Mouse (Mus musculus) hindbrain, embryonic 16.5 days (tissue): ENCODE data around the gene Phf23. TPM values are rescaled to one million over a fixed set of nuclear protein-coding genes. Genes with fewer than 3 reads are reported as not detected.
"Not testable (repeated sequence)": the region's sequence is repeated elsewhere in the genome, so short reads cannot be mapped to it uniquely, and the experiment has no call there.

Source experiments
- ATAC-seq: fragments of 200-750 bp; cut with Nextera tagmentation; 2 replicates; pipeline ENCODE4 v1.8.0; 2017; ENCODE audit warnings: moderate TSS enrichment, moderate library complexity
- H3K27ac ChIP-seq: fragments of 300-500 bp; sonication (generic); 2 replicates; pipeline ENCODE4 v1.5.1; 2014; ENCODE audit warnings: low read depth, mild to moderate bottlenecking, control low read depth, low read length, moderate library complexity
- H3K27me3 ChIP-seq: fragments of 300-500 bp; sonication (generic); replicated peaks from 2 replicates; pipeline ENCODE4 v1.6.1; 2014; ENCODE audit warnings: low read length; ENCODE audit not compliant: control insufficient read depth, insufficient read depth
- H3K36me3 ChIP-seq: fragments of 300-500 bp; sonication (generic); 2 replicates; pipeline ENCODE4 v1.6.1; 2014; ENCODE audit warnings: mild to moderate bottlenecking, low read length, moderate library complexity, mixed read lengths; ENCODE audit not compliant: control insufficient read depth, insufficient read depth
- H3K4me1 ChIP-seq: fragments of 300-500 bp; sonication (generic); 2 replicates; pipeline ENCODE4 v1.6.1; 2014; ENCODE audit warnings: low read depth, low read length; ENCODE audit not compliant: control insufficient read depth, insufficient read depth
- H3K4me2 ChIP-seq: fragments of 300-500 bp; sonication (generic); 2 replicates; pipeline ENCODE4 v1.6.1; 2014; ENCODE audit warnings: mild to moderate bottlenecking, low read length, control low read depth, moderate library complexity
- H3K4me3 ChIP-seq: fragments of 300-500 bp; sonication (generic); 2 replicates; pipeline ENCODE4 v1.5.1; 2014; ENCODE audit warnings: mild to moderate bottlenecking, low read length, control low read depth, moderate library complexity
- H3K9ac ChIP-seq: fragments of 300-500 bp; sonication (generic); 2 replicates; pipeline ENCODE4 v1.6.1; 2014; ENCODE audit warnings: low read depth, mild to moderate bottlenecking, control low read depth, low read length, moderate library complexity
- H3K9me3 ChIP-seq: fragments of 300-500 bp; sonication (generic); 2 replicates; pipeline ENCODE4 v1.6.1; 2014; ENCODE audit warnings: mild to moderate bottlenecking, low read length, moderate library complexity; ENCODE audit not compliant: control insufficient read depth
- WGBS: fragments of 180-500 bp; shearing (Covaris S2); extraction: QIAGEN DNeasy Blood & Tissue Kit; methylation state at CpG from one replicate; pipeline ENCODE4 v1.1.7; 2014; 5-methylcytosine and 5-hydroxymethylcytosine counted together
- polyA plus RNA-seq: library from polyadenylated mRNA; unstranded; fragments of >200 nt; fragmentation: Nextera tagmentation; extraction: Ambion mirVana; gene quantifications from 2 replicates; pipeline ENCODE4 v1.2.1, GENCODE M21; 2015

Gene Phf23
- polyA plus RNA-seq, 1 experiment from 2014 or later, result 54.2 TPM

DNA sequence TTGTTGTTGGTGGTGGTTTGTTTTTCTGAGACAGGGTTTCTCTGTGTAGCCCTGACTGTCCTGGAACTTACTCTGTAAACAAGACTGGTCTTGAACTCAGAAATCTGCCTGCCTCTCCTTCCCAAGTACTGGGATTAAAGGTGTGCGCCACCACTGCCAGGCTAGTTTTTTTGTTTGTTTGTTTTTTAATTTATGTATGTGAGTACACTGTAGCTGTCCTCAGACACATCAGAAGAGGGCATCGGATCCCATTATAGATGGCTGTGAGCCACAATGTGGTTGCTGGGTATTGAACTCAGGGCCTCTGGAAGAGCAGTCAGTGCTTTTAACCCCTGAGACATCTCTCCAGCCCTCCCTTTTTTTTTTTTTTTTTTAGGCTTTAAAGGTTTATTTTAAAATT, 20.6 kb downstream of the Phf23 start:
- not testable (repeated sequence) for H3K9ac ChIP-seq, H3K27ac ChIP-seq, ATAC-seq, H3K4me2 ChIP-seq, H3K4me3 ChIP-seq, H3K9me3 ChIP-seq, H3K27me3 ChIP-seq
- peaks cover 35% of the 10 kb centered on the region for H3K4me1 ChIP-seq
- H3K36me3 ChIP-seq, result peaks cover 17% of the 10 kb centered on the region
- WGBS, result 77% methylated on average over 2 of the region's 2 CpGs

DNA sequence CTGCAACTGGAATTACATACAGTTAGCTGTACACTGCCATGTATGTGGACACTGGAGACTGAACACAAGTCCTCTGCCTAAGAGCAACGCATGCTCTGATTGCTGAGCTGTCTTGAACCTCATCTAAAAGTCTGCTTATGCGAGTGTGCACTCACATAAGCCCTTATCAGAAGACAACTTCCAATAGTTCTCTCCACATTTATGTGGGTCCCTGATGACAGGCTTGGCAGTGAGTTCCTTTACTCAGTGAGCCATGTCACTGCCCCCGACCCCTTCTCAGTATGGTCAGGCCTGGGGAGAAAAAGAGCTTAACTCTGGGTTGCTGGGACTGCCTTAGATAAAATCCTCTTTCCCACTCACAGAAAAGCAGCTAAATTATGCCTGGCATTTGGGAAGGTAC, 21.1 kb downstream of the Phf23 start, which contains the start of gene Dlg4:
TSS of gene Dlg4 (plus strand) at position 274 of the 400 bp plus-strand sequence.
- H3K4me2 ChIP-seq, result peak within 1 kb of the TSS; percentile 88
- 79% methylated on average over 3 of the region's 3 CpGs for WGBS
- H3K27me3 ChIP-seq, result no peaks in the 10 kb centered on the region
- peaks cover 35% of the 10 kb centered on the region for H3K4me1 ChIP-seq
- ATAC-seq, result no peak
- H3K4me3 ChIP-seq, result peak within 1 kb of the TSS; percentile 77
- H3K9me3 ChIP-seq, result no peaks in the 10 kb centered on the region
- peaks cover 15% of the 10 kb centered on the region for H3K36me3 ChIP-seq
- peak within 1 kb of the TSS; percentile 92 for H3K9ac ChIP-seq
- H3K27ac ChIP-seq, result peak within 1 kb of the TSS; percentile 96

DNA sequence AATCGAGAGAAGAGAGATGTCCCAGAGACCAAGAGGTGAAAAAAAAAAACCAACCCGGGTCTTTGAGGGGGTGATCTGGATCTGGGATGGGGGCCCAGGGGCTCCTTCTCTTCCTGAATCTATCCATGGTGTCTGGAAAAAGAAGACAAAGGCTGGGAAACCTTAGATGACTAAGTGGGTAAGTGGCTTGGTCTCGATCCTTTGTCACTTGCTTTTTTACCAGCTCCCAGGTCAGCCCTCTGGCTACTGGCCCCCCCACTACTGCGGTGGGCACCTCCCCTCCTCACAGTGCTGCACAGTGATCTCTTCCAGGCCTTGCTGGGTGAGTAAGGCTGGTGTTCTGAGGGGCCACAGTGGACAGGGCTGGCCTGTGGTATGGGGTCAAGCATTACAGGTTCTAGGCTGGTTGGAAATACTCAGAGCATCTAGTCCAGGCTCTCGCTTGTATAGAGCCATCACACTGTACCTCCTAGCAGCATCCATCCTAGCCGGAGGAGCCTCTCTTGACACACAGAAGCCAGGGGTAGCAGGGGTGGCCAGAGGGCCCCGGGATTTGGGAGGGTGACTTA, 21.7 kb downstream of the Phf23 start:
- ATAC-seq, result no peak
- 43% methylated on average over 7 of the region's 7 CpGs for WGBS
- peak overlapping the region; percentile 92 for H3K9ac ChIP-seq
- no peaks in the 10 kb centered on the region for H3K9me3 ChIP-seq
- peaks cover 39% of the 10 kb centered on the region for H3K4me1 ChIP-seq
- H3K36me3 ChIP-seq, result peaks cover 10% of the 10 kb centered on the region
- H3K27me3 ChIP-seq, result no peaks in the 10 kb centered on the region
- H3K4me2 ChIP-seq, result peak overlapping the region; percentile 88
- H3K27ac ChIP-seq, result peak overlapping the region; percentile 96
- H3K4me3 ChIP-seq, result peak overlapping the region; percentile 77; the same call in 1 of the 2 replicates

DNA sequence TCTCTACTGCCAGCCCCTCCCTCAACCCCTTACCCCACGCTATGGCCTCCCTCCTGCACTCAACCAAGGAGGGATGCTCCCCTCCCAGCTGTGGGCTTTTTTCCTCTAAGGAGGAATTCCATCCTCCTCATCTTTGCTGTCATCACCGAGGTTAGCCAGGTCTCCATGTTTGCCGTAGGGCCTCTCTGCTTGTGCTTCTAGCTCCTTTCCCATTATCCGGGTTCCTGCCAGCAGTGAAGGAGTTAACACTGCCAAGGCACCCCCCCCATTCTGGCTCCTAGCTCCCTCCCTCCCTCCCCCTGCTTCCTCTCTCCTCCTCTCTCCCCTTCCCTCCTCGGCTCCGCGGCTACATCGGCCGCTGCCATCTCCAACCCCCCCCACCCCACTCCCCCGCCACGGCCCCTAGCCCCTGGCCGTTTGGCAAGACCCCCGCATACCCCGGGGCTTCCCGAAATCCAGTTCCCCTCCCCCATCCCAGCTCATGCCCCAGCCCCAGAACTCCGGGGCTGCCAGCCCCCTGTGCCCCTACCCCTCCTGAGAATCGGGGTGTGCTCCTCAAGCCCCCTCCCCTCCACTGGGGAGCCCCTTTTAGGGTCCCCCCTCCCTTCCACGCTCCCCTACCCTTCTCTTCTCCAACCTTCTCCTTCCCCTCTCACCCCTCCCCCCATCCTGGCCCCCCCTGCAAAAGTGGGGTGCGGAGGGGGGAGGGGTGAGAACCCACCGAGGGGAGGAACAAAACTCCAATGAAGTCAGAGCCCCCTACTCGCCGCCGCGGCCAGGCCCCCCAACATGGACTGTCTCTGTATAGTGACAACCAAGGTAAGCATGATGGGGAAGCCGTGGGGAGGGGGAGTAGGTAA, 22.8 kb downstream of the Phf23 start:
- H3K4me2 ChIP-seq, result peak overlapping the region; percentile 88
- H3K27me3 ChIP-seq, result no peaks in the 10 kb centered on the region
- ATAC-seq, result no peak
- peak overlapping the region; percentile 77 for H3K4me3 ChIP-seq
- H3K9me3 ChIP-seq, result no peaks in the 10 kb centered on the region
- H3K36me3 ChIP-seq, result no peaks in the 10 kb centered on the region
- peak overlapping the region; percentile 92 for H3K9ac ChIP-seq
- WGBS, result 1% methylated on average over 25 of the region's 25 CpGs
- peaks cover 50% of the 10 kb centered on the region for H3K4me1 ChIP-seq
- H3K27ac ChIP-seq, result peak overlapping the region; percentile 96

DNA sequence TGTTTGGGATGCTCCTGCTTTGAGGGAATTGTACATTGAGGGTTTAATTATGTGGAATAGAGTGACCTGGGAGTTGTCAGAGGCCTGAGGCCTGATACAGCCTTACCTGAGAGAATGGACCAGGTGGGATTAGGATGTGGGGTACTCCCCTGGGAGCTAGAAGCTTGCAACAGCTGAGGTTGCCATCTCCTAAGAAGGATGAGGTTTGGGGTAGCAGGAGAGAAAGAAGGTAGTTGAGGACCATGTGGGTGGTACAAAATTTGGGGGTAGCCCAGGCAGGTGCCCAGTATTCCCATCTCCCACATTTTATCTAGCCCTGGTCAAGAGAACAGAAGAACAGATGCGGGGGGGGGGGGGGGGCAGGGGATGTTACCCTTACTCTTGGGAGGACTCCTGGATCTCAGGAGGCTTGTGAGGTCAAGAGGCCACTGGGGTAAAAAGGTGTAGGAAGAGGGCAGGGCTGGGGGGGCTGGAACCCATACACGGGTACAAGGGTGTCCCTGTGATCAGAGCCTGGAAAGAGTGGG, 24.0 kb downstream of the Phf23 start:
- Histone ChIP-seq H3K27me3 (no peaks in the 10 kb centered on the region), H3K36me3 (no peaks in the 10 kb centered on the region), H3K9ac (peak overlapping the region; percentile 92), H3K27ac (peak overlapping the region; percentile 96), H3K4me1 (peaks cover 55% of the 10 kb centered on the region), H3K4me3 (peak overlapping the region; percentile 77), H3K4me2 (peak overlapping the region; percentile 88), H3K9me3 (no peaks in the 10 kb centered on the region)
- ATAC-seq, result no peak
- 25% methylated on average over 2 of the region's 2 CpGs for WGBS

DNA sequence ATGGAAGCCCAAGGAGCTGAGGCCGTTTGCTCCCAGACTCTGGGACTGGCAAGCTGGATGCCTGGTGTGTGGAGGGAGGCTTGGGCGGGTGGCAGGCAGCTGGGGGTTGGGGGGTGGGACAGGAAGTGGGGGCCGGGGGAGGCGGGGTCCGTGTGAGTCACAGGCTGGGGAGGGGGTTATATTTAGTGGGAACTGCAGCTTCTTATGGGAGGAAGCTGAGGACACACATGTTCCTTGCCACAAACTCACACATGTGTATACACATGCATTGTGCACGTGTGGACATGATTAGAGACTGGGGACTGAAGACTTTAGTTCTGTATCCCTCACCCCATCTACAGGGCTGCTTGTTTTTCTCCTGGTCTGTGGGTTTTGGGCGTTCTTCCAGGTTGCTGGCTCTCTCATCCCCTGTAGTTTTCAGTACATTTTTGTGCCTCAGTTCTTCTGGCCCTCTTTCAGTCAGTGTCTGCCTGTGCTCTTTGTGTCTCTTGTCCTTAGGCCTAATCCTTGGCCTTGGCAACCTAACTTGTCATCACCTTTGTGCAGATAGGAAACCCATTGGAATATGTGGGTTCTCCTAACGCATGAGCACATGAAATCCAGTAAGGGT, 24.6 kb downstream of the Phf23 start:
- H3K9me3 ChIP-seq, result no peaks in the 10 kb centered on the region
- no peaks in the 10 kb centered on the region for H3K36me3 ChIP-seq
- no peak for ATAC-seq
- peak overlapping the region; percentile 96 for H3K27ac ChIP-seq
- H3K4me2 ChIP-seq, result peak overlapping the region; percentile 88
- peak overlapping the region; percentile 92 for H3K9ac ChIP-seq
- peak overlapping the region; percentile 77 for H3K4me3 ChIP-seq
- H3K4me1 ChIP-seq, result peaks cover 57% of the 10 kb centered on the region
- WGBS, result 16% methylated on average over 7 of the region's 8 CpGs
- no peaks in the 10 kb centered on the region for H3K27me3 ChIP-seq

DNA sequence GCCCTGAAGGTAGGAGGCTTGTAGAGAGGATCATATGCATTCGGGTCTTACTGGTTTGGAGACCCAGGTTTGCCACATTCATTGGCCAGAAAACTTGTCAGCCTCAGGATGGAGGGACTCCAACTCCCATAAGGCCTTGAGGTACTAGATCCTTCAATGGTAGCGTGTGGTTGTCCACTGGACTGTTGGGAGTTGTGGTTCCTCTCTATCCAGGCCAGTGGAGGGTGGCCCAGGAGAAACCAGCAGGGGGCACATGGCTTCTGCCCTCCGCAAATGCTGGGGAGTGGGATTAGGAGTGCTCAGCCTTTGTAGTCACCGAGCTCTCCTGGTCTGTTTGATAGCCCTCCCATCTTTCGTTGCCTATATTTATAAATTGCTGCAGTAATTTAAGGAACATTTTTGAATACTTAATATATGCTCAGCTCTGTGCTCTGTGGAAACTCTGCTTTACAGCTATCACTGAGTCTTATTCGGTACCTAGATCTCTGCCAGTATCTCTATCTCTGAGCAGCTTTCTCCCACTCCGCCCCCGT, 25.2 kb downstream of the Phf23 start:
- H3K36me3 ChIP-seq, result no peaks in the 10 kb centered on the region
- WGBS, result under 1% methylated on average over 8 of the region's 8 CpGs
- peaks cover 62% of the 10 kb centered on the region for H3K4me1 ChIP-seq
- peak overlapping the region; percentile 88 for H3K4me2 ChIP-seq
- H3K4me3 ChIP-seq, result peak overlapping the region; percentile 77
- H3K9ac ChIP-seq, result peak overlapping the region; percentile 92
- peak overlapping the region; percentile 96 for H3K27ac ChIP-seq
- no peaks in the 10 kb centered on the region for H3K27me3 ChIP-seq
- peak; percentile 69 for ATAC-seq
- no peaks in the 10 kb centered on the region for H3K9me3 ChIP-seq

DNA sequence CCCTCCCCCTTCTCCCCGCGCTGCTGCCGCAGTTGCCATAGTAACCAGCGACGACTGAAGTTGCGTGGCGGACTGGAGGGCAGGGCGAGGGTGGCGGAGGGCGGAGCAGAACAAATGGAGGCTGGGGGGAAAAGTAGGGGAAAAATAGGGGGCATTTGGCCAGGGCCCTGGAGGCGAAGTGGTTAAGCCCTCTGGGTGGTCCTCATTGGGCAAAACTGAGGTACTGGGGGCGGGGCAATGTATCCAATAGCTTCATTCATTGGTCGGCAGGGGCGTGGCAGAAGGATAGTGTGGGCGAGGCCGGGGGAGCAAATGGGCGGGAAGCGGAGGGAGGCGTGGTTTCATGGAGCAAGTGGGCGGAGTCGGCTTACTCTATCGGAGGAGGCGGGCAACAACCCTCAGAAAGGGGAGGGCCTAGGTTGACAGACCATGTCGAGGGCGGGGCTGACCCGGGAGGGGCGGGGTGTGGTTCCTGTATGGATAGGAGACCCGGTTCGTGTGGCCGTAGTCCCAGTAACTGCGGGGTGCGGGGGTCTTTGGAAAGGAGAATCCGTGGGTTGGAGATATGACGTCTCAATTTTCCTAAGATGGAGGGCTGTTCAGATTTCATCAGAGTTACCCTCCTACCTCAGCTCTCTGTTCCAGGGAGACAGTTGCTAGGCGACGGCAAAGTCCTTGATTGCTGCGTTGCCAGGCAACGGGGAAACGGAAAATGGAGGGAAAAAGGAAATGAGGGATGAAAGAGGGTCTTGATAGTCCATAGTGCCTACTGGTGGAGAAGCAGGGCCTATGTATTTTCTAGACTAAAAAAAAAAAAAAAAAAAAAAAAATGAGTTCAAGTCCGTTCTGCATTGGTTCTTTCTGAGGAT, 25.9 kb downstream of the Phf23 start:
- ATAC-seq, result peak; percentile 79
- Histone ChIP-seq H3K9me3 (no peaks in the 10 kb centered on the region), H3K9ac (peak overlapping the region; percentile 92), H3K4me3 (peak overlapping the region; percentile 77), H3K36me3 (no peaks in the 10 kb centered on the region), H3K27ac (peak overlapping the region; percentile 96), H3K27me3 (no peaks in the 10 kb centered on the region), H3K4me1 (peaks cover 69% of the 10 kb centered on the region), H3K4me2 (peak overlapping the region; percentile 88)
- under 1% methylated on average over 40 of the region's 40 CpGs for WGBS
